Mouse (Mus musculus) CH12.LX (cell line): ENCODE measurements around the gene Ergic1. TPM values are rescaled to one million over a fixed set of nuclear protein-coding genes. Genes with fewer than 3 reads are reported as not detected.

Experiments used
- DNase-seq: peaks from one replicate; pipeline ENCODE4 v3.0.0-alpha.2; 2013; ENCODE audit errors: extremely low read depth
- H3K27ac ChIP-seq: 2 replicates; pipeline ENCODE4 v1.5.1; 2012; ENCODE audit warnings: low read depth, mild to moderate bottlenecking, control low read depth, moderate library complexity; ENCODE audit not compliant: insufficient read depth
- H3K27me3 ChIP-seq: replicated peaks from 2 replicates; pipeline ENCODE3; 2012; ENCODE audit warnings: inconsistent platforms
- H3K36me3 ChIP-seq, 2 experiments: replicated peaks in 1 of 2; 2 replicates each; pipeline versions ENCODE3 to v1.6.1; 2012; ENCODE audit warnings: inconsistent platforms in 1 of 2, low read length in 1 of 2, mild to moderate bottlenecking in 1 of 2, mixed read lengths in 1 of 2, moderate library complexity in 1 of 2; ENCODE audit not compliant: control insufficient read depth in 1 of 2, insufficient read depth in 1 of 2
- H3K4me1 ChIP-seq, 2 experiments: 2 replicates each; pipeline ENCODE4 v1.6.1; 2012; ENCODE audit warnings: inconsistent platforms in 1 of 2, moderate library complexity in 1 of 2; ENCODE audit not compliant: insufficient read depth in 2 of 2, control insufficient read depth in 1 of 2
- H3K4me2 ChIP-seq: 2 replicates; pipeline ENCODE4 v1.6.1; 2012; ENCODE audit warnings: low read depth, mild to moderate bottlenecking, control low read depth; ENCODE audit not compliant: poor library complexity, insufficient read depth, severe bottlenecking
- H3K4me3 ChIP-seq, 3 experiments: fragments of 150-350 bp in 1 of 3; sonication (generic) in 1 of 3; replicated peaks in 1 of 3; 2 replicates each; pipeline versions ENCODE3 to v1.5.1; 2011 to 2012; ENCODE audit warnings: low read depth in 2 of 3, low read length in 2 of 3, mild to moderate bottlenecking in 2 of 3, moderate library complexity in 2 of 3, control low read depth in 1 of 3, improper control_type of control experiment in 1 of 3, inconsistent platforms in 1 of 3, mixed read lengths in 1 of 3; ENCODE audit not compliant: poor library complexity in 1 of 3
- H3K79me2 ChIP-seq: replicated peaks from 2 replicates; pipeline ENCODE4 v1.6.1; 2012; ENCODE audit warnings: mild to moderate bottlenecking, moderate library complexity; ENCODE audit not compliant: control insufficient read depth, poor library complexity, insufficient read depth, severe bottlenecking; ENCODE audit errors: extremely low read depth
- H3K9ac ChIP-seq: 2 replicates; pipeline ENCODE4 v1.6.1; 2012; ENCODE audit warnings: low read depth, mild to moderate bottlenecking, control low read depth, moderate library complexity; ENCODE audit not compliant: insufficient read depth
- H3K9me3 ChIP-seq: replicated peaks from 2 replicates; pipeline ENCODE3; 2012; ENCODE audit warnings: low read length, inconsistent platforms, mixed read lengths
- CHD1 ChIP-seq: IDR thresholded peaks from 2 replicates; pipeline ENCODE4 v1.6.1; 2012; ENCODE audit warnings: low read depth, low read length, improper control_type of control experiment, inconsistent platforms
- CHD2 ChIP-seq: IDR thresholded peaks from 2 replicates; pipeline ENCODE4 v1.6.1; 2011; ENCODE audit warnings: low read length, improper control_type of control experiment
- CTCF ChIP-seq, 2 experiments: IDR thresholded peaks in 1 of 2; conservative IDR thresholded peaks in 1 of 2; 2 replicates each; pipeline ENCODE4 v1.5.1; 2011 to 2012; ENCODE audit warnings: low read depth in 2 of 2, low read length in 2 of 2, improper control_type of control experiment in 1 of 2, inconsistent platforms in 1 of 2, mild to moderate bottlenecking in 1 of 2, moderate library complexity in 1 of 2
- E2F4 ChIP-seq: IDR thresholded peaks from 2 replicates; pipeline ENCODE4 v1.6.1; 2011; ENCODE audit warnings: low read depth, low read length, improper control_type of control experiment; ENCODE audit not compliant: insufficient replicate concordance
- ETS1 ChIP-seq: conservative IDR thresholded peaks from 2 replicates; pipeline ENCODE4 v1.6.1; 2012; ENCODE audit warnings: low read depth, mild to moderate bottlenecking, inconsistent platforms, low read length, improper control_type of control experiment, moderate library complexity
- GABPA ChIP-seq: IDR thresholded peaks from 2 replicates; pipeline ENCODE4 v1.6.1; 2012; ENCODE audit warnings: low read depth, low read length, improper control_type of control experiment, inconsistent platforms; ENCODE audit not compliant: insufficient replicate concordance
- IRF4 ChIP-seq: IDR thresholded peaks from 2 replicates; pipeline ENCODE4 v1.6.1; 2014; ENCODE audit warnings: low read depth, mild to moderate bottlenecking, inconsistent platforms, low read length, improper control_type of control experiment
- JUN ChIP-seq: IDR thresholded peaks from 2 replicates; pipeline ENCODE4 v1.6.1; 2011; ENCODE audit warnings: low read depth, mild to moderate bottlenecking, low read length, improper control_type of control experiment, moderate library complexity; ENCODE audit not compliant: insufficient read depth
- MAFK ChIP-seq: IDR thresholded peaks from 2 replicates; pipeline ENCODE4 v1.6.1; 2011; ENCODE audit warnings: low read length, improper control_type of control experiment; ENCODE audit not compliant: insufficient replicate concordance
- MAX ChIP-seq: IDR thresholded peaks from 2 replicates; pipeline ENCODE4 v1.6.1; 2011; ENCODE audit warnings: low read length, improper control_type of control experiment
- MAZ ChIP-seq: IDR thresholded peaks from 2 replicates; pipeline ENCODE4 v1.6.1; 2012; ENCODE audit warnings: low read depth, mild to moderate bottlenecking, inconsistent platforms, low read length, improper control_type of control experiment, moderate library complexity
- MEF2A ChIP-seq: IDR thresholded peaks from 2 replicates; pipeline ENCODE4 v1.6.1; 2014; ENCODE audit warnings: low read depth, mild to moderate bottlenecking, inconsistent platforms, low read length, improper control_type of control experiment, borderline replicate concordance
- MXI1 ChIP-seq: IDR thresholded peaks from 2 replicates; pipeline ENCODE4 v1.6.1; 2011; ENCODE audit warnings: mild to moderate bottlenecking, low read depth, low read length, improper control_type of control experiment
- NRF1 ChIP-seq: IDR thresholded peaks from 2 replicates; pipeline ENCODE4 v1.6.1; 2014; ENCODE audit warnings: low read depth, mild to moderate bottlenecking, inconsistent platforms, low read length, improper control_type of control experiment, moderate library complexity
- POLR2A ChIP-seq: IDR thresholded peaks from 2 replicates; pipeline ENCODE4 v1.6.1; 2011; ENCODE audit warnings: low read depth, mild to moderate bottlenecking, improper control_type of control experiment, low read length
- POLR2AphosphoS2 ChIP-seq: IDR thresholded peaks from 2 replicates; pipeline ENCODE4 v1.6.1; 2011; ENCODE audit warnings: low read depth, low read length, improper control_type of control experiment
- RCOR1 ChIP-seq: conservative IDR thresholded peaks from 2 replicates; pipeline ENCODE4 v1.6.1; 2012; ENCODE audit warnings: low read depth, mild to moderate bottlenecking, inconsistent platforms, low read length, improper control_type of control experiment
- SMC3 ChIP-seq: IDR thresholded peaks from 2 replicates; pipeline ENCODE4 v1.6.1; 2011; ENCODE audit warnings: low read depth, low read length, improper control_type of control experiment
- USF1 ChIP-seq: IDR thresholded peaks from 2 replicates; pipeline ENCODE4 v1.6.1; 2014; ENCODE audit warnings: low read depth, mild to moderate bottlenecking, inconsistent platforms, low read length, improper control_type of control experiment
- USF2 ChIP-seq: conservative IDR thresholded peaks from 2 replicates; pipeline ENCODE4 v1.6.1; 2011; ENCODE audit warnings: low read depth, low read length, improper control_type of control experiment
- ZC3H11A ChIP-seq: IDR thresholded peaks from 2 replicates; pipeline ENCODE4 v1.6.1; 2012; ENCODE audit warnings: low read depth, mild to moderate bottlenecking, inconsistent platforms, low read length, improper control_type of control experiment
- ZKSCAN1 ChIP-seq: IDR thresholded peaks from 2 replicates; pipeline ENCODE4 v1.6.1; 2012; ENCODE audit warnings: low read depth, inconsistent platforms, low read length, improper control_type of control experiment, borderline replicate concordance
- ZNF384 ChIP-seq: IDR thresholded peaks from 2 replicates; pipeline ENCODE4 v1.6.1; 2012; ENCODE audit warnings: low read depth, low read length, improper control_type of control experiment, inconsistent platforms
- dilution Hi-C: fragments of 300-500 bp; cut with MboI; formaldehyde crosslinking; loops from 2 replicates; pipeline ENCODE4 v1.14.3; 2020; ENCODE audit warnings: low sequenced_read_pairs; ENCODE audit not compliant: extremely low pct_unique_long_range_greater_than_20kb, extremely low pct_ligation_motif_present
- in situ Hi-C: fragments of 300-500 bp; cut with MboI; formaldehyde crosslinking; loops from 3 replicates; pipeline ENCODE4 v1.14.3; 2019; ENCODE audit warnings: low sequenced_read_pairs, low pct_ligation_motif_present, low pct_unique_long_range_greater_than_20kb, mixed read lengths
- polyA plus RNA-seq: library from polyadenylated mRNA; unstranded; fragments of >175 nt; gene quantifications from 2 replicates; pipeline ENCODE4 v1.2.1, GENCODE M21; 2012; ENCODE audit warnings: low read depth; ENCODE audit not compliant: insufficient read length
- total RNA-seq, 2 experiments: library from RNA; depleted of rRNA; stranded (reverse); fragments of 300-350 nt in 1 of 2; fragments of >200 nt in 1 of 2; gene quantifications; 2 replicates each; pipeline ENCODE4 v1.2.3; 2012 to 2014

Gene Ergic1
- total and polyA plus RNA-seq, 3 experiments, result 93.5 to 142 (median 131) TPM

GRCm38 (mm10) chr17:26693424-26693823 lies 132.1 kb downstream of the Ergic1 start:
- Histone ChIP-seq H3K27ac (no peak overlapping the region), H3K4me1 (peaks cover 0 to 32% of the 10 kb centered on the region in 2 experiments; a peak in 3 of 4 replicates), H3K36me3 (peaks cover 26 to 87% of the 10 kb centered on the region in 2 experiments), H3K4me2 (no peak overlapping the region), H3K79me2 (0 out of 2 replicates have a peak, but pooled peaks cover 9% of the 10 kb centered on the region), H3K27me3 (no peaks in the 10 kb centered on the region), H3K9ac (no peak overlapping the region), H3K4me3 (no peak overlapping the region), H3K9me3 (no peaks in the 10 kb centered on the region)
- dilution Hi-C loops (no loop called here), in situ Hi-C loops (no loop called here)
- DNase-seq, result no peak
- TF ChIP-seq CHD2 (no peak), MAX (no peak), MAFK (no peak), E2F4 (no peak), ETS1 (no peak), IRF4 (no peak), MXI1 (no peak), GABPA (no peak), ZC3H11A (no peak)

DNA sequence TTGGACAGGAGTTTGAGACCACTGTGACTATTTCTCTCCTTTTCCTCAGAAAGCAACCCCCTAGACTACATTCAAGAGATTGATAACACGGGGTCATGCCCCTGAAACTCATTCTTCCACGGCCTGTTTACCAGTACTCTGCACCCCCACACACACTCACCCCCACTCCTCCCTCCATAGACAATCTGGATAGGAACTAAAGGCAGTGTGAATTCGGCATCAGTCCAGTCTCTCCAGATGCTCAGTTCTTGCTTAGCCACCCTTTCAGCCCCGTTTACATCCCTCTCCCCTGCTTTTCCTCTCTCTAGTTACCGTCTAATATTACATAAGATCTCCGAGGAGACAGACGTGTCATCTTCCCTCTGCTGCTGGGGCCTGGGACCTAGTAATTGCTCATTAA lies 132.9 kb downstream of the Ergic1 start:
- TF ChIP-seq MAFK (no peak), CHD1 (no peak)
- peaks cover 0 to 26% of the 10 kb centered on the region in 2 experiments; a peak in 3 of 4 replicates for H3K4me1 ChIP-seq
- dilution Hi-C loops, result no loop called here
- H3K27ac ChIP-seq, result no peak overlapping the region
- no peak for DNase-seq
- peaks cover 33 to 87% of the 10 kb centered on the region in 2 experiments for H3K36me3 ChIP-seq
- H3K79me2 ChIP-seq, result 0 out of 2 replicates have a peak, but pooled peaks cover 9% of the 10 kb centered on the region
- H3K4me2 ChIP-seq, result no peak overlapping the region
- no peak overlapping the region for H3K9ac ChIP-seq
- no peaks in the 10 kb centered on the region for H3K27me3 ChIP-seq
- no peak overlapping the region for H3K4me3 ChIP-seq
- in situ Hi-C loops, result no loop called here
- H3K9me3 ChIP-seq, result no peaks in the 10 kb centered on the region

DNA sequence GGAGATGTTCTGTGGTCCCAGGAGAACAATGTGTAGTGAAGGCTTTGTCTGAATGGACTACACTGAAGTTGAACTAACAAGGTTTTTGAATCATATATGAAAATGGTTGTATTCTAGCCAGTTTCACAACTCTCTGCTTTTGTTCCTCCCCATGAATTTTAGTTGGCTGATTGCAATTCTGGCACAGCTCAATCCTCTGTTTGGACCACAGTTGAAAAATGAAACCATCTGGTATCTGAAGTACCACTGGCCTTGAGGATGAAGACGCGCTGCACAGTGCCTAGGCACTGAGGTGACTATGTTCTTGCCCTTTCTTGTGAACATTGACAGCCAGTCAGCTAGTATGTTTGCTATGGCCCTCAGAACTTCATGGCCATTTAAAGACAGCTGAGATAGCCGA lies 133.9 kb downstream of the Ergic1 start:
- H3K4me1 ChIP-seq, result peaks cover 0 to 16% of the 10 kb centered on the region in 2 experiments; a peak in 3 of 4 replicates
- TF ChIP-seq SMC3 (no peak), MXI1 (no peak), RCOR1 (no peak), ZNF384 (no peak), ETS1 (no peak), POLR2A (no peak), ZKSCAN1 (no peak), CTCF (conservative IDR thresholded peaks at IDR 0.05 in 1 of 2, IDR thresholded peaks at IDR 0.05 in 1 of 2; ENCODE audit: low read depth in 2 of 2, low read length in 2 of 2) (no peak), CHD2 (no peak), USF1 (no peak), MEF2A (no peak), POLR2AphosphoS2 (no peak), MAZ (no peak), USF2 (no peak), JUN (no peak), NRF1 (no peak)
- H3K79me2 ChIP-seq, result 0 out of 2 replicates have a peak, but pooled peaks cover 2% of the 10 kb centered on the region
- no peak overlapping the region for H3K4me2 ChIP-seq
- no peaks in the 10 kb centered on the region for H3K9me3 ChIP-seq
- H3K36me3 ChIP-seq, result peaks cover 40 to 91% of the 10 kb centered on the region in 2 experiments
- no peak for DNase-seq
- H3K27ac ChIP-seq, result no peak overlapping the region
- dilution Hi-C loops, result no loop called here
- in situ Hi-C loops, result no loop called here
- H3K4me3 ChIP-seq, result no peak overlapping the region
- no peaks in the 10 kb centered on the region for H3K27me3 ChIP-seq
- no peak overlapping the region for H3K9ac ChIP-seq
